Mouse (Mus musculus): ENCODE measurements around the gene Ahsg. TPM values are rescaled to one million over a fixed set of nuclear protein-coding genes. Genes with fewer than 3 reads are reported as not detected.

Ahsg gene
- total RNA-seq, 4 experiments from 2014 or later = 6.1 to 8.4 (median 7.2) TPM

- DNase-seq = no peak
These were observed 2.2 kb upstream of the Ahsg start for GRCm38 (mm10) chr16:22888835-22889234.

- no peak for DNase-seq
These were observed 1.4 kb upstream of the Ahsg start for GRCm38 (mm10) chr16:22889716-22890115.

- DNase-seq = no peak
These were observed 667 bp downstream of the Ahsg start for GRCm38 (mm10) chr16:22891733-22892154.

- no peak for DNase-seq
These were observed 3.0 kb downstream of the Ahsg start for GRCm38 (mm10) chr16:22894095-22894494.

GRCm38 (mm10) chr16:22896618-22897017 is 5.5 kb downstream of the Ahsg start:
- DNase-seq = no peak

- no peak for DNase-seq
These were observed 8.3 kb downstream of the Ahsg start for GRCm38 (mm10) chr16:22899346-22899745.

- DNase-seq = no peak
These were observed 8.9 kb downstream of the Ahsg start for GRCm38 (mm10) chr16:22899866-22900570.

GRCm38 (mm10) chr16:22901326-22901725 is 10.2 kb downstream of the Ahsg start:
- DNase-seq = no peak

GRCm38 (mm10) chr16:22909290-22909689 is 18.2 kb downstream of the Ahsg start:
- DNase-seq = no peak

- no peak for DNase-seq
These were observed 20.9 kb downstream of the Ahsg start for GRCm38 (mm10) chr16:22911986-22912385.

GRCm38 (mm10) chr16:22912886-22913285 is 21.8 kb downstream of the Ahsg start:
- DNase-seq = no peak

- DNase-seq = no peak
These were observed 23.2 kb downstream of the Ahsg start for GRCm38 (mm10) chr16:22914276-22914675.

GRCm38 (mm10) chr16:22918034-22918433 is 27.0 kb downstream of the Ahsg start, which contains the start of gene Fetub:
Fetub (plus strand) TSS chr16:22918334.
- DNase-seq = no peak

- DNase-seq = no peak
These were observed 27.7 kb downstream of the Ahsg start for GRCm38 (mm10) chr16:22918664-22919312.

GRCm38 (mm10) chr16:22919971-22920854 is 29.1 kb downstream of the Ahsg start:
- peak; percentile 49 for DNase-seq

GRCm38 (mm10) chr16:22921761-22922160 is 30.7 kb downstream of the Ahsg start:
- DNase-seq = no peak

GRCm38 (mm10) chr16:22922433-22922832 is 31.4 kb downstream of the Ahsg start:
- no peak for DNase-seq

GRCm38 (mm10) chr16:22929575-22929974 is 38.5 kb downstream of the Ahsg start:
- DNase-seq = no peak

- no peak for DNase-seq
These were observed 40.5 kb downstream of the Ahsg start for GRCm38 (mm10) chr16:22931431-22932200.

- DNase-seq = no peak
These were observed 46.6 kb downstream of the Ahsg start for GRCm38 (mm10) chr16:22937631-22938030.

- DNase-seq = no peak
These were observed 47.5 kb downstream of the Ahsg start for GRCm38 (mm10) chr16:22938541-22938940.

- DNase-seq = no peak
These were observed 48.1 kb downstream of the Ahsg start for GRCm38 (mm10) chr16:22939120-22939695.

Data from adrenal gland, adult 8-10 months (tissue).